Mouse (Mus musculus): ENCODE measurements at regions not wholly inside any gene's neighbourhood (a gene's known extent, or its start where the extent isn't known, plus 50 kb on each side); places are given as distances from the start of the nearest gene placed in this dataset.

- 55% methylated on average over 7 of the region's 7 CpGs for WGBS
- ATAC-seq (no peak), DNase-seq (ENCODE audit: low spot score) (no peak)
- Histone ChIP-seq H3K36me3 (ENCODE audit: insufficient read depth, low read length) (no peaks in the 10 kb centered on the region), H3K4me3 (ENCODE audit: low read length) (no peak overlapping the region), H3K27me3 (ENCODE audit: insufficient read depth, low read length) (no peaks in the 10 kb centered on the region), H3K4me2 (ENCODE audit: low read depth, low read length) (no peak overlapping the region), H3K27ac (no peak overlapping the region), H3K9ac (replicated peaks; ENCODE audit: low read length) (no peak overlapping the region), H3K4me1 (ENCODE audit: insufficient read depth, low read length) (no peaks in the 10 kb centered on the region), H3K9me3 (ENCODE audit: low read length) (no peaks in the 10 kb centered on the region)
- no peak for TF ChIP-seq CTCF (IDR thresholded peaks at IDR 0.05; ENCODE audit: low read depth)
Measured at GRCm38 (mm10) chr5:111993221-111993620, 259.1 kb downstream of the Cryba4 start.

- no peak overlapping the region for H3K9ac ChIP-seq (replicated peaks; ENCODE audit: low read length)
- H3K4me2 ChIP-seq (ENCODE audit: low read depth, low read length), result no peak overlapping the region
- DNase-seq (ENCODE audit: low spot score), result peak; percentile 49
- H3K27ac ChIP-seq, result no peak overlapping the region
- no peak overlapping the region for H3K4me3 ChIP-seq (ENCODE audit: low read length)
- no peaks in the 10 kb centered on the region for H3K9me3 ChIP-seq (ENCODE audit: low read length)
- H3K36me3 ChIP-seq (ENCODE audit: insufficient read depth, low read length), result no peaks in the 10 kb centered on the region
- no peaks in the 10 kb centered on the region for H3K27me3 ChIP-seq (ENCODE audit: insufficient read depth, low read length)
- H3K4me1 ChIP-seq (ENCODE audit: insufficient read depth, low read length), result no peaks in the 10 kb centered on the region
- TF ChIP-seq CTCF (IDR thresholded peaks at IDR 0.05; ENCODE audit: low read depth), result no peak
- ATAC-seq, result no peak
- WGBS, result 81% methylated on average over 9 of the region's 9 CpGs
Measured at GRCm38 (mm10) chr5:111993930-111994329, 258.4 kb downstream of the Cryba4 start.

- DNase-seq (ENCODE audit: low spot score) (peak; percentile 21), ATAC-seq (no peak)
- Histone ChIP-seq H3K4me3 (ENCODE audit: low read length) (no peak overlapping the region), H3K9me3 (ENCODE audit: low read length) (no peaks in the 10 kb centered on the region), H3K36me3 (ENCODE audit: insufficient read depth, low read length) (no peaks in the 10 kb centered on the region), H3K27ac (no peak overlapping the region), H3K9ac (replicated peaks; ENCODE audit: low read length) (no peak overlapping the region), H3K4me1 (ENCODE audit: insufficient read depth, low read length) (0 out of 2 replicates have a peak, but pooled peaks cover 4% of the 10 kb centered on the region), H3K4me2 (ENCODE audit: low read depth, low read length) (no peak overlapping the region), H3K27me3 (ENCODE audit: insufficient read depth, low read length) (no peaks in the 10 kb centered on the region)
- no peak for TF ChIP-seq CTCF (IDR thresholded peaks at IDR 0.05; ENCODE audit: low read depth)
- 38% methylated on average over 3 of the region's 3 CpGs for WGBS
Measured at GRCm38 (mm10) chr5:111996806-111997205, 255.5 kb downstream of the Cryba4 start.

- ATAC-seq, result peak; percentile 84
- no peak overlapping the region for H3K9ac ChIP-seq (replicated peaks; ENCODE audit: low read length)
Measured at GRCm38 (mm10) chr5:112001742-112002701, 250.3 kb downstream of the Cryba4 start.

GRCm38 (mm10) chr5:112002856-112003660 is 249.3 kb downstream of the Cryba4 start:
- no peaks in the 10 kb centered on the region for H3K36me3 ChIP-seq (ENCODE audit: insufficient read depth, low read length)
- 0 out of 2 replicates have a peak, but pooled peaks cover 10% of the 10 kb centered on the region for H3K4me1 ChIP-seq (ENCODE audit: insufficient read depth, low read length)
- H3K4me3 ChIP-seq (ENCODE audit: low read length), result no peak overlapping the region
- H3K9ac ChIP-seq (replicated peaks; ENCODE audit: low read length), result no peak overlapping the region
- TF ChIP-seq CTCF (IDR thresholded peaks at IDR 0.05; ENCODE audit: low read depth), result no peak
- no peak for ATAC-seq
- no peak overlapping the region for H3K4me2 ChIP-seq (ENCODE audit: low read depth, low read length)
- H3K27me3 ChIP-seq (ENCODE audit: insufficient read depth, low read length), result no peaks in the 10 kb centered on the region
- H3K9me3 ChIP-seq (ENCODE audit: low read length), result peaks cover 6% of the 10 kb centered on the region
- 49% methylated on average over 12 of the region's 12 CpGs for WGBS
- no peak for DNase-seq (ENCODE audit: low spot score)
- no peak overlapping the region for H3K27ac ChIP-seq

More at GRCm38 (mm10) chr5:112001742-112002701, 250.3 kb downstream of the Cryba4 start:
- H3K4me2 ChIP-seq (ENCODE audit: low read depth, low read length), result peak overlapping the region; percentile 33
- H3K36me3 ChIP-seq (ENCODE audit: insufficient read depth, low read length), result no peaks in the 10 kb centered on the region
- DNase-seq (ENCODE audit: low spot score), result peak; percentile 62
- H3K27ac ChIP-seq, result peak overlapping the region; percentile 51; the same call in 1 of the 2 replicates
- 0 out of 2 replicates have a peak, but pooled peaks cover 10% of the 10 kb centered on the region for H3K4me1 ChIP-seq (ENCODE audit: insufficient read depth, low read length)
- 13% methylated on average over 32 of the region's 32 CpGs for WGBS
- TF ChIP-seq CTCF (IDR thresholded peaks at IDR 0.05; ENCODE audit: low read depth), result peak; percentile 33; the same call in 1 of the 2 replicates
- no peaks in the 10 kb centered on the region for H3K27me3 ChIP-seq (ENCODE audit: insufficient read depth, low read length)
- no peak overlapping the region for H3K4me3 ChIP-seq (ENCODE audit: low read length)
- H3K9me3 ChIP-seq (ENCODE audit: low read length), result peaks cover 3% of the 10 kb centered on the region

- 75% methylated on average over 3 of the region's 3 CpGs for WGBS
- H3K4me1 ChIP-seq (ENCODE audit: insufficient read depth, low read length), result 0 out of 2 replicates have a peak, but pooled peaks cover 10% of the 10 kb centered on the region
- TF ChIP-seq CTCF (IDR thresholded peaks at IDR 0.05; ENCODE audit: low read depth), result no peak
- H3K4me3 ChIP-seq (ENCODE audit: low read length), result no peak overlapping the region
- no peak overlapping the region for H3K9ac ChIP-seq (replicated peaks; ENCODE audit: low read length)
- H3K27ac ChIP-seq, result no peak overlapping the region
- no peak for ATAC-seq
- H3K27me3 ChIP-seq (ENCODE audit: insufficient read depth, low read length), result no peaks in the 10 kb centered on the region
- no peak for DNase-seq (ENCODE audit: low spot score)
- H3K36me3 ChIP-seq (ENCODE audit: insufficient read depth, low read length), result no peaks in the 10 kb centered on the region
- no peak overlapping the region for H3K4me2 ChIP-seq (ENCODE audit: low read depth, low read length)
- H3K9me3 ChIP-seq (ENCODE audit: low read length), result peaks cover 6% of the 10 kb centered on the region
Measured at GRCm38 (mm10) chr5:112004041-112004440, 248.3 kb downstream of the Cryba4 start.
